Mouse (Mus musculus): Measurements from ENCODE around the gene Notch1. TPM values are rescaled to one million over a fixed set of nuclear protein-coding genes. Genes with fewer than 3 reads are reported as not detected.

Notch1 gene
- polyA plus RNA-seq, 1 experiment from 2014 or later: 19.3 TPM

DNA sequence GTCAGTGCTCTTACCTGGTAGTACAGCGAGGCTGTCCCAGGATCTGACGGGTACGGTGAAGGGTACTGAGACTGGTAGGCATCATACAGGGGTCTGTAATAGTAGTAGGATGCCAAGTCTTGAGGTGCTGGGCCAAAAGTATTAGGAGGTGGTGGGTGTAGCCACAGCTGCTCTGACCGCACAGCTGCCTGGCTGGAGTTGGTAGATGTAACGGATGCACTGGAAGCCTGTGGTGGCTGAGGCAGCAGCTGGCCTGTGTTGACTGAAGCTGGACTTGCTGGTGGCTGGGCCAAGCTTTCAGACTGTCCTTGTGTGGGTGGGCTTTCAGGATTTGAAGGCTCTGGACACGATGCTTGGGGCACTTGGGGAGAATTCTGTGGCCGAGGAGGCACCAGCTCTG lies 78.1 kb downstream of the Notch1 start:
- Histone ChIP-seq H3K27me3 (no peaks in the 10 kb centered on the region), H3K4me2 (no peak overlapping the region), H3K4me3 (no peak overlapping the region), H3K9ac (0 out of 2 replicates have a peak overlapping the region, but pooled peaks have one; percentile 23), H3K27ac (replicated peaks) (no peak overlapping the region), H3K9me3 (no peaks in the 10 kb centered on the region), H3K4me1 (replicated peaks) (peaks cover 39% of the 10 kb centered on the region), H3K36me3 (peaks cover 78% of the 10 kb centered on the region)
- WGBS: 90% methylated on average over 7 of the region's 7 CpGs
- no peak for ATAC-seq (ENCODE audit: low read depth)

DNA sequence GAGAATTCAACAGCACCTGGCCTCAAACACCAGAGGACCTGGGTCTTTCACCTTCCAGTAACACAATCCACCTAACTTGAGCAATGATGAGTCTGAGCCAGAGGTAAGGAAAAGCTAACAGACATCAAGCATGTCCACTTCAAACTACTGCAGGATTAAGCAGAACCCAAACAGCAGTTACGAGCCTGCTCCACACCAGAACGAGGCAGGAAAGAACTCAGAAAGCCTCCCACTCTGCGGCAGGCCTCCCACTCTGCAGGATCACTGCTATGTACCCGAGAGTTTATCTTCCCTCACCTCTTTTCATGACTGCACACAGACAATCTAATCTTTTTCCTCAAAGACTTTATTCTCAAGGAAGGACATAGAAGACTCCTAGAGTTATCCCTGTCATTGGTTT lies 79.2 kb downstream of the Notch1 start:
- ATAC-seq (ENCODE audit: low read depth): no peak
- peak overlapping the region; percentile 9 for H3K9ac ChIP-seq
- H3K27ac ChIP-seq (replicated peaks): no peak overlapping the region
- WGBS: 79% methylated on average over 4 of the region's 4 CpGs
- peaks cover 90% of the 10 kb centered on the region for H3K36me3 ChIP-seq
- no peak overlapping the region for H3K4me2 ChIP-seq
- no peaks in the 10 kb centered on the region for H3K27me3 ChIP-seq
- no peak overlapping the region for H3K4me3 ChIP-seq
- peaks cover 33% of the 10 kb centered on the region for H3K4me1 ChIP-seq (replicated peaks)
- H3K9me3 ChIP-seq: no peaks in the 10 kb centered on the region

DNA sequence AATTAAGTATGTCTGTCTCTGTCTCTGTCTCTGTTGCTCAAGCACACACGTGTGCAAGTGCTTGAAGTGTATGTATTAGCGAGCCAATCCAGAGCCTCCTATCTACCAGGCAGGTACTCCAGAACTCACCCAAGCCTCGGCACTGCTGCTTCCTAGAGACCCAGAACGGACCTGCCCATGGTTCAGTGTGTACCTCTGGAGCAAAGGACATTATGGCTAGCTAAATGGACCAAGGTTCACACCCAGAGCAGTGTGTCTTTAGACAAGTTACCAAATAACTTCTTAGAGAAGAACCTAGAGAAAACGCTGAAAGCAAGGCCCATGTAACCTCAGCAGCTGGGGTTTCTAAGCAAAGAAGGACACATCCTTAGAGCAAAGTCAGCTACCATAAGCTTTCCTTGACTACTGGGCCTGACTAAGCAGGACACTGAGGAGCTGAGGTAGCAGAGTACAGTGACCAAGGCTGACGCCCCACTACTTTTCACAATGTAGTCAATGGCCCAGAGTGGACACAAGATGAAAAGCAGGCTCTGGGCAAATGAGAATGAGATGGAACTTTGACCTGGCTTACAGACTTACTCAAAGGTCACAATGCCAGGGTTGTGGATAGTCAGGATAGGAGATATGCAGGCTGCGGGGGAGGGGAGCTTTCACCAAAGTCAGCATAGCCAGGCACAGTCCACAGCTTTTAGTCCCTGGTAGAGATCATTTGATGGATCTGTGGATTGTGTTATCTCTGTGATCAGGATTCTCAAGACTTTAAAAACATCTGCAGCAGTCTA lies 81.5 kb downstream of the Notch1 start:
- H3K4me1 ChIP-seq (replicated peaks): peaks cover 34% of the 10 kb centered on the region
- peaks cover 91% of the 10 kb centered on the region for H3K36me3 ChIP-seq
- no peak overlapping the region for H3K4me3 ChIP-seq
- H3K9me3 ChIP-seq: no peaks in the 10 kb centered on the region
- no peak overlapping the region for H3K9ac ChIP-seq
- 90% methylated on average over 7 of the region's 7 CpGs for WGBS
- H3K4me2 ChIP-seq: no peak overlapping the region
- H3K27me3 ChIP-seq: no peaks in the 10 kb centered on the region
- ATAC-seq (ENCODE audit: low read depth): no peak
- no peak overlapping the region for H3K27ac ChIP-seq (replicated peaks)

DNA sequence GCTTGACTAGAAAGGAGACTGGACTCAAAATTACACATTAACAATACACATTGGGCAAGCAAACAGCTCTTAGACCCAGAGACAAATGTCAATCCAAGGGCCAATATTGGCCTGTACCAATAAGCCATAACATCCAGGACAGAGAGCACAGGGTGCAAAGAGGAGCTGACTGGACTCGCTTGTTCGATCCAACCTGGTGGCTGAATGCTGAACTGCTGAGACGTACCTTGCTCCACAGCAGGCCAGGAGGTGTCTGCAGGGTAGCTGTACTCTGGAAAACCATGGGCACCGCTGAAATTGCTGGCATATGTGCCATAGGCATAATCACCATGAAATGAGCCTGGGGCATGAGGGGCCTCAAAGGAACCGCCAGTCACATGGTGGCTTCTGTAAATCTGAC lies 86.6 kb downstream of the Notch1 start:
- Histone ChIP-seq H3K27me3 (no peaks in the 10 kb centered on the region), H3K4me1 (replicated peaks) (peaks cover 5% of the 10 kb centered on the region), H3K9me3 (no peaks in the 10 kb centered on the region), H3K4me3 (no peak overlapping the region), H3K9ac (no peak overlapping the region), H3K27ac (replicated peaks) (no peak overlapping the region), H3K4me2 (no peak overlapping the region), H3K36me3 (peaks cover 96% of the 10 kb centered on the region)
- WGBS: 84% methylated on average over 5 of the region's 5 CpGs
- no peak for ATAC-seq (ENCODE audit: low read depth)

DNA sequence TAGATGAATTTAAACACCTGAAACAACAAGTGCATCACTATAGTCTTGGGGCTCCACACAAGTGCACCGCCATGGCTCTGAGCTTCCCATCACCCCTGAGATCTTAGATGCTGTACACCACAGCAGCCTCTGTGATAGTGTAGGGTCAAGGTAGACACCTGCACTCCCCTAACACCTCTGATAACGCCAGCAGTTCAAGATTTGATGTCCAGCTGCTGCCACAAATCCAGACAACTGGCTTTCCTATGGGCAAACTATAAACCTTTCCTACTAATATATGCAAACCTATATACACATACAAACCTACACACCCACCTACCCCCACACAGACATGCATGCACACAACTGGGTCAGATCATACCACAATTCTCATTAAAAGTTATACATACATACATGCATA lies 91.9 kb downstream of the Notch1 start:
- Histone ChIP-seq H3K4me2 (no peak overlapping the region), H3K4me1 (replicated peaks) (no peaks in the 10 kb centered on the region), H3K27ac (replicated peaks) (no peak overlapping the region), H3K4me3 (no peak overlapping the region), H3K9ac (no peak overlapping the region), H3K27me3 (no peaks in the 10 kb centered on the region), H3K36me3 (peaks cover 95% of the 10 kb centered on the region), H3K9me3 (no peaks in the 10 kb centered on the region)
- ATAC-seq (ENCODE audit: low read depth): no peak
- 91% methylated on average over 2 of the region's 2 CpGs for WGBS

DNA sequence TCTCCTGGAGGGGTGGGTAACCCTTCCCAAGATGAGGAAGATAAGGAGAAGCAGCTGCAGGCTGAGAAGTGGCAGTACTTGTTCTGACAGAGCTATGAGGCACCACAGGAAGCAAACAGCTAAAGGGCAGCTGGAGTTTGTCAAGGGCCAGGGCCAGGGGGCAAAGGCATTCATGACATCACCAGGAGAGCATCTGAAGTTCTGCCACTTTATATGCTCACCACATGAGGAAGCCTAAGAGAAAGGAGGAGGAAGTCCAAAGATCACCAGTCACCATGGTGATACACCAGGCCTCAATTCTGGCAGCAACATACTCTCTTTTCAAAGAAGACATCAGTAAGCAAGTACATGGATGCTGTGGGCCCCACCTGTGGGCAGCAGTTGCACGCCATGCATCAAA lies 93.4 kb downstream of the Notch1 start:
- no peaks in the 10 kb centered on the region for H3K9me3 ChIP-seq
- H3K4me3 ChIP-seq: no peak overlapping the region
- H3K4me2 ChIP-seq: no peak overlapping the region
- ATAC-seq (ENCODE audit: low read depth): no peak
- peaks cover 95% of the 10 kb centered on the region for H3K36me3 ChIP-seq
- H3K9ac ChIP-seq: no peak overlapping the region
- H3K27ac ChIP-seq (replicated peaks): no peak overlapping the region
- H3K27me3 ChIP-seq: no peaks in the 10 kb centered on the region
- WGBS: 95% methylated on average over 1 of the region's 1 CpGs
- no peaks in the 10 kb centered on the region for H3K4me1 ChIP-seq (replicated peaks)

DNA sequence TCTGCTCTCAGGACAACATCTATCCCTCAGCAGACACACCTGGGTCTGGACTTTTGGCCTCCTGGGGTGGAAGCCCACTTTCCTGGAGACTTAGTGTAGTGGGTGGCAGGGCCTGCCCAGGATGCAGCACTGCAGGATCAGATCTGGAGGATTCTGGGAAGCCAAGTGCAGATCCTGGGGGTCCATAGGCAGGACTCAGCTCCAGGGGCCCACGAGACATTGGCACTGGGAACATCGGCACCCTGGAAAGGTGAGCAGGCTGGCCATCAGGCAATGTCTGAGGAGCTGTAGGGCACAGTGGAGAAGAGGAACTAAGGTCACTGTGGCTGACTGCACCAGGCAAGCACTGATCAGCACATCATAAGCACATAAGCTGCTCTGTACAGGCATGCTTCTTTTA lies 94.5 kb downstream of the Notch1 start:
- H3K9ac ChIP-seq: no peak overlapping the region
- no peaks in the 10 kb centered on the region for H3K9me3 ChIP-seq
- no peak overlapping the region for H3K4me2 ChIP-seq
- ATAC-seq (ENCODE audit: low read depth): no peak
- H3K4me1 ChIP-seq (replicated peaks): no peaks in the 10 kb centered on the region
- no peaks in the 10 kb centered on the region for H3K27me3 ChIP-seq
- peaks cover 96% of the 10 kb centered on the region for H3K36me3 ChIP-seq
- 92% methylated on average over 2 of the region's 2 CpGs for WGBS
- H3K4me3 ChIP-seq: no peak overlapping the region
- H3K27ac ChIP-seq (replicated peaks): no peak overlapping the region

DNA sequence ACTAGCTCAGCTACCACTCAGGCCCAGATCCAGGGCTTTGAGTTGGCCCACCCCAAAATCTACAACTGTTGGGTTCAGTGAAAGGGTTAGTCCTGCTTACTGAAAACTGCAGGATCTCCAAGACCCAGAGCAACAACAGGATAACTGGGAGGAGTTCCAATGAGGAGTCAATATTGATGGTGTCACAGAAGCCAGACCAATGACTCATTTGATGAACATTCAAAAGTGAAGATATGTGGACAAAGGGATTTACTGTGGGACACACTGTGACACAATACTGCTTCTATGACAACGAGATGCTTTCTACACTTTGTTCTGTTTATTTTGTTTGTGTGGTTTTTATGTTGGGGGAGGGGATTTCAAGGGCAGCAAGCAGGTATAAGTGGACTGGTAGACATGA lies 98.3 kb downstream of the Notch1 start:
- Histone ChIP-seq H3K27ac (replicated peaks) (no peak overlapping the region), H3K36me3 (peaks cover 98% of the 10 kb centered on the region), H3K4me3 (no peak overlapping the region), H3K27me3 (no peaks in the 10 kb centered on the region), H3K9ac (no peak overlapping the region), H3K4me1 (replicated peaks) (no peaks in the 10 kb centered on the region), H3K4me2 (no peak overlapping the region), H3K9me3 (no peaks in the 10 kb centered on the region)
- WGBS: 83% methylated on average over 1 of the region's 1 CpGs
- ATAC-seq (ENCODE audit: low read depth): no peak

DNA sequence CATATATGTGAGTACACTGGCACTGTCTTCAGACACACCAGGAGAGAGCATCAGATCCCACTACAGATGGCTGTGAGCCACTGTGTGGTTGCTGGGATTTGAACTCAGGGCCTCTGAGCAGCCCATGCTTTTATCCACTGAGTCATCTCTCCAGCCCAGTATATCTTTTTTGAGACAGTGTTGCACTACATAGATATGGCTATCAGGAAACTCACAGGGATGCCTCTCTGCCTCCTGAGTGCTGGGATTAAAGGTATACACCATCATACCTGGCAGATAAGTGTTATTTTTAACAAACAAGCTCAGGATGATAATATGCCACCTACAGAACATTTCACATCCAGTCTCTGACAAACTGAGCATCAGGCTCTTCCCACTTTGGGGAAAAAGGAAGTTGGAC lies 99.4 kb downstream of the Notch1 start:
- ATAC-seq (ENCODE audit: low read depth): no peak
- Histone ChIP-seq H3K4me1 (replicated peaks) (no peaks in the 10 kb centered on the region), H3K27ac (replicated peaks) (no peak overlapping the region), H3K9ac (no peak overlapping the region), H3K9me3 (no peaks in the 10 kb centered on the region), H3K4me2 (no peak overlapping the region), H3K27me3 (no peaks in the 10 kb centered on the region), H3K36me3 (peaks cover 98% of the 10 kb centered on the region), H3K4me3 (no peak overlapping the region)

DNA sequence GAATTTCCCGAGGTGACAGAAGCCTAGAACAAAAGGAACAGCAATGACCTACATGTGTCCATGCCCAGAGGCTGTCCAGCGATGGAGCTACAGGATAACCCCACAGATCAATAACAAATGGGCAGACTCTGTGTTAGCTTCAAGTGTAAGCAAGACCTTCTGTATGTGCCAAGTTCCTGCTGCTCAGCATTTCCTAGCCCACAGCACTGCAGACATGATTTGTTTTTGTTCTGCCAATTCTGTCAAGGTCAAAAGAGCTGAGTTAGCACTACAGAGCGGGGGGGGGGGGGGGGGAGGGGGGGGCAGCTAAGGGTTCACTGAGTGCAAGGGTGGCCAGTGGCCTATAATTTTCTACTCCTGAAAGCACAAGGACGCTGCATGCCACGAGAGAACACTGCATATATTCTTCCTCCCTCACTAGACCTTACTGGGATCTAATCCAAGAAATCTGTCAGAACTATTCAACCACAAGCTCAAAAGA lies 105.5 kb downstream of the Notch1 start:
- WGBS: 73% methylated on average over 4 of the region's 5 CpGs
- Histone ChIP-seq H3K4me2 (no peak overlapping the region), H3K27ac (replicated peaks) (no peak overlapping the region), H3K9me3 (no peaks in the 10 kb centered on the region), H3K9ac (no peak overlapping the region), H3K4me3 (no peak overlapping the region), H3K4me1 (replicated peaks) (peaks cover 30% of the 10 kb centered on the region), H3K27me3 (no peaks in the 10 kb centered on the region), H3K36me3 (peaks cover 63% of the 10 kb centered on the region)
- no peak for ATAC-seq (ENCODE audit: low read depth)

DNA sequence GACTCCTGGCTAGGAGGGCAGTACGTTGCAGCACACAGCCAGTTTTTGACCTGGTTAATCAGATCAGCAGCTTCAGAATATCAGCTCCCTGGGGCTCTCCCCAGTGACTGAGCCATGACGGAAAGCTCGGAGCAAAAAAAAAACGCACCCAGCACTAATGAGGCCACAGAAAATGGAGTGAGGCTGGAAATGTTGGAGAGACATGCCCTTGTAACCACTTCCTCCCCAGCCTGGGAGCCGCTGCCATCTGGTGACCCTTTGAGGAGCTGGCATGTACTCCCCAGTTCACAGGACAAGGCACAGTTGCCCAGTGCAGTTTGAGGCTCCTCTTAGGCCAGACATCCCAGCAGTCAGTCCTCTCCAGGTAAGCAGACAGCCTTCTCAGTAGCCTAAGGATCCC lies 106.4 kb downstream of the Notch1 start:
- H3K36me3 ChIP-seq: peaks cover 57% of the 10 kb centered on the region
- ATAC-seq (ENCODE audit: low read depth): no peak
- H3K9me3 ChIP-seq: no peaks in the 10 kb centered on the region
- H3K4me1 ChIP-seq (replicated peaks): peaks cover 39% of the 10 kb centered on the region
- H3K4me2 ChIP-seq: no peak overlapping the region
- no peak overlapping the region for H3K9ac ChIP-seq
- H3K4me3 ChIP-seq: no peak overlapping the region
- no peak overlapping the region; the same call in 1 of the 2 replicates for H3K27ac ChIP-seq (replicated peaks)
- no peaks in the 10 kb centered on the region for H3K27me3 ChIP-seq
- WGBS: 77% methylated on average over 5 of the region's 5 CpGs

DNA sequence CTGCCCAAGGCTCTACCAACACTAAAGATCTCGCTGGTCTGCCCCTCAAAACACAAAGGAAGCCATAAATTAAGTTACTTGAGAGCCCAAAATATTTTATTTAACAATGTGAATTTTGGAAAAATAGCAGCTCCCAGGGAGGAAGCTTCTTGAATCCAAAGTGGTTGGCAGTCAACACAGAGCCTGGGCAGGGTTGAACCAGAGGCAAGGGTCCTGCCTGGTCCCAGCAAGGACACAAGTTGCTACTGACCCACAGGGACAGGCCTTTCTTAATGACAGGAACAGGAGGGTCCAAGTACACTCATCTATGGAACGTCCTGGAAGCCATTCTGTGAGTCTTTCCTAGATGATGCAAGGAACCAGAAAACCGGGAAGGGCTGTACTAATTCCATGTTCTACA lies 107.1 kb downstream of the Notch1 start:
- WGBS: 59% methylated on average over 3 of the region's 3 CpGs
- H3K4me2 ChIP-seq: peak overlapping the region; percentile 99
- peak; percentile 34; the same call in 1 of the 2 replicates for ATAC-seq (ENCODE audit: low read depth)
- H3K4me1 ChIP-seq (replicated peaks): peaks cover 45% of the 10 kb centered on the region
- H3K27me3 ChIP-seq: no peaks in the 10 kb centered on the region
- H3K36me3 ChIP-seq: peaks cover 50% of the 10 kb centered on the region
- no peak overlapping the region for H3K9ac ChIP-seq
- H3K27ac ChIP-seq (replicated peaks): no peak overlapping the region
- peak overlapping the region; percentile 94 for H3K4me3 ChIP-seq
- H3K9me3 ChIP-seq: no peaks in the 10 kb centered on the region
